Mouse (Mus musculus): ENCODE results near the gene Zscan22.
"Not testable (repeated sequence)": the region's sequence is repeated elsewhere in the genome, so short reads cannot be mapped to it uniquely, and the experiment has no call there.

Gene Zscan22

DNA sequence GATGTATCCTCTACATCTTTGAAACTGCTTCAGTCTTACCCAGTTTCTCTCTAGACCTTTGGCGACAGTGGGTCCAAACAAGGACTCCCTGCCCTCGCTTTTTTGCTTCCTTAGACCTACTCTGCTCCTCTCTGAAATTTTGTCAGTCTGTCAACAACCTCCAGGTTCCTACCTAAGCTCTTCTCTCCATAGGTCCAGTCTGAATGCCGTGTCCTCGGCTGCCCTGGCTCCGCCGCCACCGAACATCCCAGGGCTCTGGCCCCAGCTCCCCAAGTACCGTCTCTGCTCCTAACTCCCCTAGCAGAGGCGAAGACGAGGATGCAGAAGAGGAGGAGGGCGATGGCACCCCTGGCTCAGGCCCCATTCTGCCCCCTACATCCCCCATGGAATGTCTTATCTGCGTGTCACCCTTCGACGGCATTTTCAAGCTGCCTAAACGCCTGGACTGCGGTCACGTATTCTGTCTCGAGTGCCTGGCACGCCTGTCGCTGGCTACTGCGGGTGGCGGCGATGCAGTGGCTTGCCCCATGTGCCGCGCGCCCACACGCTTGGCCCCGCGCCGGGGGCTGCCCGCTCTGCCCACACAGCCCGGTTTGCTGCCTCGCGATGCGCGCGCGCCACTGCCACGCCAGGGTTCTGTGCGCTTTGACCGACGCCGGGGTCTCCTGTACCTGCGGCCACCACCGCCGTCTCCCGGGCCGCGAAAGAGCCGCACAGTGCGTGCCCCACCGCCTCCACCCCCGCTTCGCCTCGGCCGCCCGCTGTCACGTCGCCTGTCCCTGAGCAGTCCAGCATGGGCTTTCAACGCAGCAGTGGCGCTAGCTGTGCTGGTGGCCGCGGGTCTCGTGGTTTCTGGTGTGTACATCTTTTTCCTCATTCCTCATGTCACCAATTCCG lies 30.3 kb downstream of the Zscan22 start:
- in situ Hi-C loops (cut with MseI, MboI): no loop called here

- in situ Hi-C loops (cut with MseI, MboI): no loop called here
Observed at GRCm38 (mm10) chr7:12933615-12934140, 36.1 kb downstream of the Zscan22 start.

- in situ Hi-C loops (cut with MseI, MboI): no loop called here
Observed at GRCm38 (mm10) chr7:12934808-12935207, 37.2 kb downstream of the Zscan22 start.

GRCm38 (mm10) chr7:12937254-12937803 lies 39.7 kb downstream of the Zscan22 start:
- in situ Hi-C loops (cut with MseI, MboI): not testable (repeated sequence)

GRCm38 (mm10) chr7:12940599-12940998 lies 43.0 kb downstream of the Zscan22 start:
- in situ Hi-C loops (cut with MseI, MboI): no loop called here

- in situ Hi-C loops (cut with MseI, MboI): no loop called here
Observed at GRCm38 (mm10) chr7:12943488-12943887, 45.9 kb downstream of the Zscan22 start.

GRCm38 (mm10) chr7:12949032-12949871 lies 51.6 kb downstream of the Zscan22 start:
- in situ Hi-C loops (cut with MseI, MboI): no loop called here

DNA sequence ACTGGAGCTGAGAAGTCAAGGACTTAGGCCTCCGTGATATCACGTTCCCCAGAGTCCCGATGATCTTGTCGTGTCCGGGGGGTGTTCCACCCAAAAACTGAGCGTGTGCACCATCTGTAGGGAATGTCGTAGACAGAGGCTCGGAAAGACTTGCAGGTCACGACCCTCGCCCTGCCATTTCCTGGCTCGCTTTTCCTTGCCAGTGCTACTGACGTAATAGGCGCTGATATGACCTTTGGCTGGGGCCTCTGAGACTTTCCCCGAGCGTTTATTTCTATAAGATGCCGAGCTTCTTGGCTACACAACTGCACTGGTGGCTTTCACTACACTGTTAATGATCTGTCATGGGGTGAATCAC lies 52.2 kb downstream of the Zscan22 start:
- in situ Hi-C loops (cut with MseI, MboI): no loop called here

- in situ Hi-C loops (cut with MseI, MboI): no loop called here
Observed at GRCm38 (mm10) chr7:12954896-12955295, 57.3 kb downstream of the Zscan22 start.

DNA sequence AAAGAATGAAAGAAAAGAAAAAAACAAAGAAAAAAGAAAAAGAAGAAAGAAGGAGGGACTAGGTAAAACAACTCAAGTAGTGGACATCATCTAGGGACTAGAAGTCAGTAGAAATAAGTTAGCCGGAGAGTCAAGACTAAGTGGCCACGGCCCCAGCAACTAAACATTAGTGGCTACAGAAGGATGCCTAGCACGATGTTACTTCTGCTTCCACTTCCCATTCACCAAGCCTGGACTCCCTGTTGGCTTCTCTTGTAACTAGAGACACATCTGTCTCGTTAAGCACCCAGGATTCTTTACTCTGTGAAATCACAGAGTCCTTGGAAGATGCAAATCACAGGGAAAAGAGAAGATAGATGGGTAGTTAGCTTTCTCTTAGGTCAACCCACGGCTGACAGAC lies 59.9 kb downstream of the Zscan22 start:
- in situ Hi-C loops (cut with MseI, MboI): no loop called here

All from mouse trophoblast stem cell (cell line).